Mouse (Mus musculus): ENCODE measurements around the gene E130114P18Rik. TPM values are rescaled to one million over a fixed set of nuclear protein-coding genes. Genes with fewer than 3 reads are reported as not detected.

The E130114P18Rik gene
- total RNA-seq, 2 experiments from 2014 or later = not detected

DNA sequence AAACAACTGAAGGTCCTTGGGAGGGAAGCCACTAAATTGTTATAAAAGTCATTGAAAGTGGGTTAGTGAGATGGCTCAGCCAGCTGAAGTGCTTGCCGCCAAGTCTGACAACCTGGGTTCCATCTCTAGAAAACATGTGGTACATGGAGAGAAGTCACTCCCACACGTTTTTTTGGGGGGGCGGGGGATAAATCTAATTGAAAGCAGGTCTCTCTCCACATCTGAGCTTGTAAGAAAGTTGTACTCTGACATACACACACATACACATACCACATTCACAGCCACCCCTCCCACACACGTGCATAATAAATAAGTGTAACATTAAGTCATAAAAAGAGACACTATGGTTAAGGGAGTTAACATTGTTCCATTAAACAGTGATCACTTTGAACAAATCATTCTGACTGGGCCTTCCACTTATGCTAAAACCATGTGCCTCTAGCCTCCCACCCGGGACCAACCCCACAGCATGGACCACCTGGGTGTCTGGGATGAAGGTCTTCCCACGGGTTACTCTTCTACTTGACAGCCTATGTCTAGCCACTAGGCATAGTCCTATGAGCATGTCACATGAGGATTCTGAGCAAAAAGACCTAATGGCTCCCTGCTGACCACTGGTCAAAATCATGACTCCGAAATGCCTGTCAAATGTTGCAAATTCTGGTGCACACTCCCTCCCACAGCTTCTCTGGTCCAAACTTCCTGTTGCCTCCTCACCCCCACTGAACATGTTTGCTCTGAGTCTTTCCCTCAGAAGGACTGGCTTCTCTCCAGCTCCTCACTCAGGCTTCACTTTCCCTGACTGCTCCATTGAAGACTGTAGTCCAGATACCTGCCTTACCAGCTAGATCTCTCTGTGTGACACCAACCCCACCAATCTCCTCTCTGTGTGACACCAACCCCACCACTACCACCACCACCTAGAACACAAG is 80.9 kb downstream of the E130114P18Rik start:
- no peak for DNase-seq

DNA sequence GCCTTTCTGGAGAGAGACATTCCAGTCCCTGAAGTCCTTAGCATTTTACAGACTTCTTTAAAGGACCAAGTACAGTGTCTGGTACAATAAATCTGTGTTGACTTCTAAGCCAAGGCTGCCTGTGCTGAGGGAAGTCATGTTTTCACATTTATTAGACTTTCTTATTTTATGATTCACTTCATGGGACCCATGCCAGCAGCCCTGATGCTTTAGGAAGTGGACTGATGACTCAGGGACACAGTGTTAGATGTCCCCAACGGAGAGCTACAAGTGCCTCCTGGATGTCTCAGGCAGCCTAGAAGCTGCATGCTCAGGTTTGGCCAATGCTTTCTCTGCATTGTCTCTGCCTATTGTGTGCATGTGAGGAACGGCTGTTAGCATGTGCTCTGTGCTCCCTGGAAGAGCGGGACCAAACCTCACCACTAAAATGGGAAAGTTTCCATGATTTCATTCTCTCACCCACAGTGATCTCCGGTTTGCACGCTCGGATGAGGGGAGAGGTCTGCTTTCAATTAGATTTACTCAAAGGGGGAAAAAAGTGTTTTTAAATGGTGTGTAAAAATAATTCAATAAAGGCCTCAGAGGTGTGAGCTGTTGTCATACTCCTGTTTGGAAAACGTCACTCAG is 82.4 kb downstream of the E130114P18Rik start:
- peak; percentile 58 to 61 for DNase-seq

DNA sequence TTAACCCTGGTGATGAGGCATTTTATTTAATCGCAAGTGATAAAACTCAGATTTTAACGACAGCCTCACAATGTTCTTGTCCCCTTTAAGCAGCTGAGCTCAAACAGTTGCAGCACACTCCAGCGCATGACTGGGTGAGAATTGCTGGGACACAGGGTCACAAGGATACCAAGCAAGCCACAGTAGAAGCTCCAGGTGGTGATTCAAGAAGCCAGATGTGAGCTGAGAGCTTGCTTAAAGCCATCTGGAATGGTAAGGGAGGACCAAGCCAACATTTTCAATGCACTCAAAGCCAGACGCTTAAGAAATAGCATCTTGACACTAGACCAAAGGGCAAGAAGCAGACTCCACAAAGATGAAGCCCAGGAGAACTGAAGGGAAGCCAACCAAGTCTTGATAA is 83.9 kb downstream of the E130114P18Rik start:
- peak; percentile 51 to 79 for DNase-seq

DNA sequence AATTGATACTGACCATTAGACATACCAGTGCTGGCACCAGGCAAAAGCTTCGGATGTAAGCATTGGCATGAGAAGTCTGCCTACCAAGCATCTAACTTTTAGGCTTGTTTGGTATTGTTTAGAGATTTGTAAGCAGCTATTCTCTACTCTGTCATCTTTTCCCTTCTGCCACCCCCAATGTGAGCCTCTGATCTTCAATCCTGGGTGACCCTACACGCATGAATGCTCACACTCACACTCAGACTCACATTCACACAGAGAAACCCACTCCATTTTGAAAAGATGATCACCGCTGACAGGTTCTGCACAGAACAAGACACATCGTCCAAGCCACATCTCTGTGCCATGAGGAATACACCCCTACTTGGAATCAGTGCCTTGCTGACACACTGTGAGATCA is 84.8 kb downstream of the E130114P18Rik start:
- DNase-seq = no peak

DNA sequence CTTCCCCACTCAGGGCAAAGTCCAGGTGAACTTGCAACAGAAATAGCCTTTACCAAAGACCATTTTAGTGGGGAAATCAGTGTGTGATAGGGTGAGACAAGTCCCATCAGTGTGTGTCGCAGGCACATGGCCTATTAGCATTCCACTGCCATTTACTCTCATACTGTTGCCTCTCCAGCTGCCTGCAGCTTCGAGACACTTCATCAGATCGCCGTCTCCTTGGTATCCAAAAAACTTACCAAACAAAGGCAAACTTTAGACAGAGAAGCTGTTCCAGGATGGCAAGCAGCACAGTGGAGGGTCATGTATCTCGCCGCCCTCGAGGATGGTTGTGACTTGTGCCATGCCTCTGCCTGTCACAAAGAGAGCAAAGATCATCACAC is 87.5 kb downstream of the E130114P18Rik start:
- DNase-seq = no peak

DNA sequence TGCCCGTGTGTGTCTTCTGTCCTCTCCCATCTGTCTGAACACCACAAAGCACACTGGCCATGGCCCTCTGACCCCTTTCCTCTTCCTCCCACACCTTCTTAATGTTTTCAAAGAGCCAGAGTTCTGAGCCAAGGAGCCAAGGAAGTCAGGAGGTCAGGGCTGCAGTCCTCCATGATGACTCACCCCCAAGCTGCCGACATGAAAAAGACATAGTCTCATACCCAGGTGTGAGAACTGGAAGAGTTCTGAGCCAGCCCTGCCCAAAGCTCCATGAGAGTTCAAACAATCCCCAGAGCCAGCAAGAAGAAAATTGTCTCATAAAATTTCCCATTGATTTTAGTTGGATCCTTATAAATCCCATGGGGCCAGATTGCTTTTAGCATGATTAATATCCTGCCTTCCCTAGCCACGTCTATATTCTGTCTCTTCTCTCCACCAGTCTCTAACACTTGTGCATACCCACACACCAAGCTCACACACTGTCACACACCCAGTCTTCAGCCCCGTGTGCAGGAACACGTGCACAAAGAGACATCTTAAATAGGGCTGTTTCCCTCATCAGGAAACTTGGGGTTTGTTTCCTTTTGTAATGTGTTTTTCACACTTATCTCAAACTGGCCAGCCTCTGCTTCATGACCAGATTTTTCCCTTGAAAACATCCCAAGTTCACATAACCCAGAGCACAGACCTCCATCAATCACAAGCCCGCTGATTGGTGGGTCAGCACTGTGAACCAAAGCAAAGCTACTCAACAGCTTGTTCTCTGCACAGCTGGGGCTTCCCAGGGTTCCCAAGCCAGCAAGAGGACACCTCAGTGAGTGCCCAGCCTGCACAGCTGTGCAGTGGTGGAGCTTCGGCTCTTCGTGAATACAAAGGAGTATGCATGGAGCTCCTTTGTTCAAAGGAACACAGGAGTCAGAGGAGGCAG is 88.2 kb downstream of the E130114P18Rik start:
- DNase-seq = peak; percentile 72 to 84

DNA sequence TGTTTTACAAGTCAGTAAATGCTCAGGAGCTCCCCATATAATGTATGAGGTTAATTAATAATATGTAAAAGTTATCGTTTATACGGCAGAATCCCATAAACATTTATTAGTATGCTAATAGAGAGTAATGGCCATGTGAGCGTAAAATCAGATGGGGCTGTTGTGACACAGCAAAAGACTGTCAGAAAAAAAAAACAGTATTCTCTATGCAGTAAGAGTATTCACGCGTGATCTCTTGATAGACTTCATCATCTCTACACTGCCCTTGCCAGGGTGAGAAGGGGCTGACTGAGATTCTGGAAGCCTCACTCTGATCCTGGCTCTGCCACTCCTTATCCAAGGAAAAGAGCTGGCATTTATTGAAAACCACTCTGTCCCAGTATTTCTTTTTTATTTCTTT is 91.9 kb downstream of the E130114P18Rik start:
- DNase-seq = no peak

DNA sequence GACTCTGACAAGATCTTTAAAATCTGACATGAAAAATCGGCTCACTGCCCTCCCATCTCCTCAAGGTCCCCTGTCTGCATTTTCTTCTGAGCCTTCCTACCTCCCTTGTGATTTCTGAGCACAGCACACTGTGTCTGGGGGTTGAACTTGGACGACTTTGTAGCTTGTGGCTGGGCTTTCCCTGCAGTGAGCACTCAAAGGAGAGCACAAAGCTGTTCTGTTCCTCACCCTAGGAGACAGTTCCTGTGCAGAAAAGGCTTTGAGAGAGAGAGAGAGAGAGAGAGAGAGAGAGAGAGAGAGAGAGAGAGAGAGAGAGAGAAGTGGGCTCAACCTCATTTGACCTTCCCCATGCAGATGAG is 101.3 kb downstream of the E130114P18Rik start:
- no peak for DNase-seq

DNA sequence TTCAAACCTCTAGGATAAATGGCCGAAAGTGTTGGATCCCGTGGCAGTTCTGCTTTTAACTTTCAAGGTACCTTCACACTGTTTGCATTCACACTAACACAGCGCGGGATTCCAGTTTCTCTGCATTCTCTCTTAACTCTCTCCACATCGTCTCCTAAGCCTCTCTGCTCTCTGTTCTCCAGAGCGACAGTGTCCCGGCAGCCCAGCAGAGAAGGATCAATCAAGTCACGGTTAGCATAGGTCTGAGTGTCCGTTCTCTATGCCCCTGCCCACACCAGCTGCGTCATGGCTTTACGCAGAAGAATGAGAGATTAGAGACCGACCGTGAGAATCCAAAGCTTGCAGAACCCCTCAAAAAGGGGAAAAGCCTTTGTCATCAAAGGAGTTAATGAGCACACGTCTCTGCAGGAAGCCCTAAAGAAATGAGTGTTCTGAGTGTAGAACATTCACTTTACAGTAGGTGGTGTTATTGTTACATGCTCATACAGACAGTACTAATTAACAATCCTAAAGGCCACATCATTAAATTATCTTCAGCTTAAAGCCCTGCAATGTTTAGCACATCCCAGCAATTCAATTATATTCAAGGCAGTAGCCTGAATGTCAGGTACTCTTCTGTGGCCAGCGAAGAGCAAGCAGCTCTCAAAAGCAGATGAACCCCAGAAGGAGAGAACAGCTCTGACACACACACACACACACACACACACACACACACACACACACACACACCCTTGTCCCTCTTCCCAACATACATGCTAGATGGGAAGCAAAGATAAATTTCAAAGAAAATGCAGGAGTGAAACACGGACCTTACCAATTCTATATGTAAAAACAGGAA is 101.9 kb downstream of the E130114P18Rik start:
- no peak for DNase-seq

DNA sequence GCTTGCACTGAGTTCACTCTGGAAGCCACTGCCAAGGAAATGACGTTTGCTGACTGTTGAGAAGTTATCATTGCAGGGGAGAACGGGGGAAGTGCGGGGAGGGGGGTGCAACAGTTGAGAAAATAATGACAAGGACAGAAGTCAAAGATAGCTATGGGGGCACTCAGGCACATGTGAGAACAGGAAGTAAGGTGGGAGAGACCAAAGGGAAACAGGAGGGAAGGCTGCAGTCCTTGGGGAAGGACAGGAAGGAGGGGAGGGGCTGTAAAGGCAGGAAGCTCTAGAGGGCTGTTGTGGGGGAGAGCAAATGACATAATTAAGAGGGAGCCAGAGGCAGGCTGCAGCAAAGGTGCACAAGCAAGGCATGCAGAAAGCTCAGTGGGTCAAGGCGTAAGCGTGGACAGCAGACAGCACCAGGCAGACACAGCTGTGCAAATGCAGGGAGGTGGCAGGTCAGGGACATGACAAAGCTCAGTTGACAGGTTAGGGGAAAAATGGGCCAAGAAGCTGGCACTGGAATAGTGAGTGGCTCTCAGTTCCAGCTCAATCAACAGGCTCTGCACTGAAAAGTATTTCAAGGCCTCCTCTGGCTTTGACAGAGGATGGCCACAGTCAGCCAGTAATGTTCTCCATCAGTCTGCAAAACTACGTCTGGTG is 103.9 kb downstream of the E130114P18Rik start:
- DNase-seq = peak in 1 of 2 experiments; percentile 38

DNA sequence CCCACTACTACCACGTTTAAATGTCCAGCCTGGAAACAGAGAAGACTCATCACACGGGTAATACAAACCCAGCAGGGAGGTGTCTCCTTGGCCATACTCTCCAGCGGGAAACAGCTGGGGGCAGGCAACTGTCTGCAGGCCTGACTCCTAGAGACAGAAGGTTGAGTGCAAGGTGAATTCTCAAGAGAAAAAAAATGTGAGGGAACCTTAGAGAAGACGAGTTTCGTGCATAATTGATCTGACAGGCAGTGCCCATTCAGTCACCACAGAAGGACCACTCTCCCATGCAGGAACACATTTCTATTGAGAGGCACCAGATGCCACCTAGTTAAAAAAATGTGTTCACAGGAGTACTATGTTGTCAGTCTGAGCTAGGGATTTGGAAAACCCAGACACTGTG is 105.4 kb downstream of the E130114P18Rik start:
- no peak for DNase-seq

DNA sequence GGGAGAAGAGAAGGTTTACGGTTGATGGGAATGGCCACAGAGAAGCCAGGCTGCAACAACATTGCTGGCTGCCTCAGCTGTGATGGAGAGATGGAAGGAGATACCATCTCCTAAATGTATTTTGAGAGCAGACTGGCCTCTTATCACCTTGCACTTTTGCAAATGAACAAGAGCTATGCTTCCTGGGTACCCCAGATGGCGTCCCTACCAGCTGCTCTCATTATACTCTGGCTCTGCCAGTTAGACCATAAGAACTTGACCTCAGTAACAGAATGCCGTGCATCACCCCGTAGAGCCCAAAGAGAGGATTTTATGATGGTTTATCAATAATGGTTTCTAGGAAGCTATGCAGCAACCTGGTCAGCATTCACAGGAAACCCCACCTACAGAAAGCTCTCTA is 106.0 kb downstream of the E130114P18Rik start:
- DNase-seq = no peak

DNA sequence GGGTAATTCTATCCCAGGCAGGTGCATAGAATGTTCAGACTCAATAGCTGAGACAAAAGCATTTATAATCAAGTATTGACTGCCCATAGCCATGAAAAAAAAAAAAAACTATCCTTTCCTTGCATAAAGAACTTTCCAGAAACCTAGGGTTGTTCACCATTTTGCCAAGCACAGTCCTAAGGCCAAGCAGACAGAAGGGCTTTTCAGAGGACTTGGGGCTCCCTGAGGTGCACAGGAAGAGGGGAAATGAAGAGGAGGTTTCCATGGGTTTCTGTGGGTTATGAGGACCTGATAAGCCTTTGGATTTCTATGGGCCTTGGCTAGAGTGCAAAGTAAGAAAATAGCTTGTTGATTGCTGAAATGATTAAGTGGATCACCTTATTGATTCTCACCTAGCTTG is 107.5 kb downstream of the E130114P18Rik start:
- DNase-seq = no peak

DNA sequence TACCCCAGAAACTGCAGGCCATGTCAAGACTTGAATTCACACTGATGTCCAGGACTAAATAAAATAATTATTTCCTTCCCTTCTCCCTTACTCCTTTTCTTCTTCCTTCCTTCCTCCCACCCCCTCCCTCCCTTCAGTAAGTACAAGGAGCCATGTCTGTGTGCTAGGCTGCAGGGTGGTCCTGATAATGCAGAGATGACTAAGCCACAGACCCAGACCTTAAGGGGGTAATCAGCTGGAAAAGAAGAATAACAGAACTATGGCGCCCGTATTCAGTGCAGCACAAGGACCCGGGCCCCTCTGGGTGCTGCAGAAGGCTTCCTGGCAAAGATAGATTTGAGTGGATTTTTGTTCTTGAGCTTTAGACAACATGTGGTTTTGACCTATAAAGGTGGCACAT is 108.1 kb downstream of the E130114P18Rik start:
- DNase-seq = no peak

DNA sequence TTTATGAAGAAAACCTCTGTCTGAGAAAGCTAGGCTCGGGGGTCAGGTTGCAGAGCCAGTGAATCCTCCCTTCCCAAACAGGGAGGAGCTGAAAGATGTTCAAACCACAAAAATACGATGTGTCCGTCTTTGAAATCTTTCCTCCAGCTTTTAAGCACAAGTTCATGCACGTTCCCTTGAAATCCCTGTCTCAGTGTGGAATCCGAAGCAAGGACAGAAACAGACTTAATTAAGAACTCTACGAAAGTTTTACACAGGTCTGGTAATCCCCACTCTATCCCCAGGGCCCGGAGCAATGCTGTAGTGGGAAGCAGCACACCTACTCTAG is 112.5 kb downstream of the E130114P18Rik start:
- DNase-seq = no peak

DNA sequence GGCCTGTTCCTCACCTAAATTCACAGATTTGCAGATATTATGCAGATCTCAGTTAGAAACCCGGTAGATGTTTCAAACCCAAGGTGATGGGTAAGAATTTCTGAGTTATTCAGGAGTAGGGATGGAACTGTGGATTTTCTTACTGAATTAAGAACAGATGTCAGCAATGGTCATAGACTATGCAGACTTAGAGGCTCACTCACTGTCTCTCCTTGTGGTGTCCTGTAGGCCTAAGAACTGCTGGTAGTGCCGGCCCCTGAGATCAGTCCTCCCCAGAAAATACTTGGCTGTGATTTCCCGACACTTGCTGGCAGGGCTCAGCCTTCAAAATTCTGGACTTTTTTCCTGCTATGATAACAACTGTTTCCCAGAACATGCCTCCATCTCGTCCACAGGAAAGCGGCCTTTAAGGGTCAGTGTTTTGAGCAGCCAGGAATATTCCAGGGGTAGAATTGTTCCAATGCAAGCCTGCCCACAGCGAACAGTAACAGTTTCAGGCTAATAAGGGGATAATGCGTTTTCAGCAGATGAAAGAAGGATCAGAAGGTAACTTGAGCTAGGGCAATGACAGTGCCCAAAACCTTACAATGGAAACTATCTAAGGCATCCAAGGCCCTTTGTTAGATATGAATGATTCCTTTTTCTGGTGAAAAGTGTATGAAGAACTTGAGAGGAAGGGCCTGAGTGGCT is 113.0 kb downstream of the E130114P18Rik start:
- peak; percentile 54 to 56 for DNase-seq

DNA sequence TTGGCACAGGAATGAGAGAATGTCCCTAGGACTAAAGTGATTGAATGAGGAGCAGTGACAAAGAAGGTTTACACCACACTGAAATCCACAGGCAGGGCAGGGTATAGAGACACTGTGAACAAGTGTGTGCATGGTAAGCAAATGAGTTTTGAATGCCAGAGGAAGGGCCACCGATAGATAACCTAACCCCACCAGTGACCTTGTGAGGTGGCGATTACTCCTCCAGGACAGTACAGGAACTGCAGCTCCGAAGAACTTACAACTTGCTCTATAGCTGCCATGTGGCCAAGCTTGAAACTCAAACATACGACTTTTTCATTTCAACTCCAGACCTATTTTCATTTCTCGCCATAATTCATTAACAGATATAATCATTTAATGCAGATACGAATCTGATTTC is 114.0 kb downstream of the E130114P18Rik start:
- peak in 1 of 2 experiments; percentile 7 for DNase-seq

DNA sequence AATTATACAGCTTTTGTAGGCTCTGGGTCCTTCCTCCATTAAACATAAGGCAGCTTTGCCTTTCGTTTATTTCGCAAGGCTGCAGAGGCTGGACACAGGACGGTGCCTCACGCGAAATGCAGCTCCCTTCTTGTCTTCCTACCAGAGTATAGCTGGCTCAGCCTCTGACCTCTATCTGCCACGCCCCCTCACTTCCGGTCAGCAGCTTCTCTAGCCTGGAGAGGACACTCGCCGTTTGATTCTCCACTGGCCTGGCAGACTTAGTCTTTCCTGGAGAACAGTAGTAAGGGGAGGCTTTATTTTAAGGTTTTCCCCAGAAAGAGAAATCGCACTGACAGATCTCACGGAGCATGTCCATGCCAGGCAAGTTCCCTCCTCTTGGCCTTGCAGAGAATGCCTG is 115.0 kb downstream of the E130114P18Rik start:
- peak; percentile 50 to 74 for DNase-seq

DNA sequence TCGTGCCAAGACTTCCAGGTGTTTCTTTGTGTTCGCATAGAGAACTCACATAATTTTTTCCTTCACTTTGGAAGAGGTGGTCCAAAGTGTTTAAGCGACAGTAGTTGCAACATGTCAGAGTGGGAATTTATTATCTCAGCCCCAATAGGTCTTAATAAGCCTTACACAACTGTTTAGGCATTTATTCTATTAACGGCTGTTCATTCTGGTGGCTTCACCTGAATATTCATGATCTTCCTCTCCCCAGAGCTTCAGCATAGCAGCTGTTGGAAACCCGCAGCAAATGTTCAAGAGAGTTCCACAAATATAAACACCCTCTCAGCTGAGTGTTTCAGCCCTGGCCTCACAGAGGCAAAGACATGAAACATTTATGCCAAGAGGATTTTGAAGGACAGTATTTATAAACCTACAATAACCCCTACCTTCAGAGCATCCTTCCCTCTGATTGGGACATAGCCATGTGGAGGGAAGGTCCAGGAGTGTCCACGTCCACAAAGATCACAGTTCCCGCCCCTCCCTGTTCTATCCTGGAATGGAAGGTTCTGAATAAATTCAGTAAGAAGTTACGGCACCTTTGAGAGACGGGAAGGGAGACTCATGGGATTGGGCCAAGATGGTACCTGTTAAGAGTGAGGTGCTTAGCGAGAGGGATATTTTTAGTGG is 116.1 kb downstream of the E130114P18Rik start:
- no peak for DNase-seq

DNA sequence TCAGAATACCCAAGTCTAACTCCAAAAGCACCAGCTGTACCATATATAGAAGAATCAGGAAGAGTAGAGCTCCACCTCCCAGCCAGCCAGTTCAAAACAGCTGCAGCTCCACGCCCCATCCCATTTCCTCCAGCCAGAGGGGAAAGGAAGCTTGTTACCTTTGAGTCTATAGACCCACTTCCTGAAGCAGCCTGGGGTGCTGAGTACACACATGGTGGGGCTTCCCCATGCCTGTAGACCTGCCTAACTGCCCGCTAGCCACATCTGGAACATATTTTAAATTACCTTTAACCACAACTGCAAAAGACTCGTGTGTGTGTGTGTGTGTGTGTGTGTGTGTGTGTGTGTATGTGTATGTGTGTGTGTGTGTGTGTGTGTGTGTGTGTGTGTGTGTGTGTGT is 120.3 kb downstream of the E130114P18Rik start:
- DNase-seq = peak in 1 of 2 experiments; percentile 33
